Mouse (Mus musculus): ENCODE measurements around the gene Ewsr1. TPM values are rescaled to one million over a fixed set of nuclear protein-coding genes. Genes with fewer than 3 reads are reported as not detected.

Gene Ewsr1
- total RNA-seq, 2 experiments from 2014 or later, result 68.9 to 74.1 TPM

DNA sequence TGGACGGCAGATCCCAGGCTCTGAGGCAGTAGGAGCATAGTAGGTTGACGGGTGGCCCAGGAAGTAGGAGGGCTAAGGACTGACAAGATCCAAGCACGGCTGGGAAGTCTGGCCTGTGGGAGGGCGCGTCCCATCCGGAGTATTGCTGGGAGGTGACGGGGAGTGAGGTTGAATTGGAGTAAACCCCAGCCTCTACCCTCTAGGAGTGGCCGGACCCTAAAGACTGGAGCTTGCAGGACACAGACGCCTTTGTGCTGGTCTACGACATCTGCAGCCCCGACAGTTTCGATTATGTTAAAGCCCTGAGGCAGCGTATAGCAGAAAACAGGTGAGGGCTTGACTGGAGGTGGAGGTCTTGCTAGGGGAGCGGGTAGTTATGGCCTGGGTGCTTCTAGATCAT, 39.8 kb downstream of the Ewsr1 start:
- DNase-seq (ENCODE audit: low spot score), result no peak

GRCm38 (mm10) chr11:5058783-5059182, 40.3 kb downstream of the Ewsr1 start:
- no peak for DNase-seq (ENCODE audit: low spot score)

- no peak for DNase-seq (ENCODE audit: low spot score)
These were observed 41.0 kb downstream of the Ewsr1 start, which contains the start of gene Rasl10a for GRCm38 (mm10) chr11:5057856-5058641. Gene Rasl10a, plus strand, starts transcription at chr11:5058128.

- DNase-seq (ENCODE audit: low spot score), result no peak
These were observed 41.6 kb downstream of the Ewsr1 start for GRCm38 (mm10) chr11:5057541-5057855.

GRCm38 (mm10) chr11:5057064-5057463, 42.0 kb downstream of the Ewsr1 start:
- DNase-seq (ENCODE audit: low spot score), result no peak

DNA sequence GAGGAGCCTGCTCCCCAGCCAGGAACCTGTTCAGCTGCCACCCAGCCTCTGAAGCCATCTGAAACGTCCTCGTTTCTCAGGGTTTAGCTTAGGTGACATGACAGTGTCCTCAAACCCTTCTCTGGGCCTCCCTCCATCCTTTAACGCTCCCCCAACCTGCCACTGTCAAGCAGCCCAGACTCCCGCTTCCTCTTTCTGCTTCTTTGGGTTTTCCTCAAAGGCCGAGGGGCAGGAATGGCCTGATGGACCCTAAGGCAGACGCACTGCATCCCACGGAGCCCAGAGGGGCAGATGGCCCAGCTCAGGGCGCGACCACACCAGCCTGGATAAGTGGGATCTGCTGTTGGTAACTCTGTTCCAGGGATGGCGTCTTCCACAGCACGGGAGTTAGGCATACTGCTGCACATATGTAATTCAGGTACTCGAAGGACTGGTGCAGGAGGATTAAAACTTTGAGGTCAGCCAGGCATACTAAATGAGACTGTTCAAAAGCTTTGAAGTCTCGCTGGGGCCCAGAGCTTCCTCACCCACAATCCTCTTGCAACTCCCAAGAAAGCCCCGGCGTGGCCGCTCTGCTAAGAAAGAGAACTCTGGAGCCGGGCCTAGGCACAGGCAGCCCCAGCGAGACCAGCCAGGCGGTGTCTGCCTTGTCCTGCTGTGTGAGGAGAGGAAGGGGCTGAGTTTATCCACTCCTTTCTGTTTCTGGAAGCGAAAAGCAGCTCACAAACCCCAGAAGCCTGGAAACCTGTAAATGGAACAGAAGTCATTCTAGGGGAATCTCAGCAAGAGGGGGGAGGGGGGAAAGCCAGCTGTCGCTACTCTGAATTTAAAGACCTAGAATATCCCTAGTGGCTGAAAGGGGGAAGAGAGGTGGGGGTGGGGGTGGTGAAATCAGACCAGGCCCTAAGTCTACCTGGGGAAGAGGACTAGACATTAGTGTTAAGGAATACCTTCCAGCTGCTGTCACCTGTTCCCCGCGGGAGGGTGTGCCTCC, 42.8 kb downstream of the Ewsr1 start:
- DNase-seq (ENCODE audit: low spot score), result no peak

GRCm38 (mm10) chr11:5054874-5055273, 44.2 kb downstream of the Ewsr1 start:
- no peak for DNase-seq (ENCODE audit: low spot score)

DNA sequence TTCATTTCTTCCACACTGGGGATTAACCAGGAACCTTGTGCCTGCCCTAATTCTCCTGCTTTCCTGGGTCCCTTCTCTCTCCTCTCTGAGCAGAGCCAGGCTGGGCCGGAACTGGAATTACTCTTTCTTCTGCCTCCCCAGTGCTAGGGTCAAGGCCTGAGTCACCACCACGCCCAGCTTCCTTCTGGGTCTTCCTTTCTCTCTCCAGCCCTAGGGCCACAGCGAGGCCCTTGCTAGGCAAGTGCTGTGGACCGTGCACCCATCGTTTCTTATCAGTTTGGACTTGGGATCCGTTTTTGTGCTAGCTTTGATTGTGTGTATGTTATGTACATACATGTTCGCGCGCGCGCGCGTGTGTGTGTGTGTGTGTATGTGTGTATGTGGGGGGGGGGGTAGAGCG, 44.9 kb downstream of the Ewsr1 start:
- DNase-seq (ENCODE audit: low spot score), result no peak

- no peak for DNase-seq (ENCODE audit: low spot score)
These were observed 46.7 kb downstream of the Ewsr1 start for GRCm38 (mm10) chr11:5052200-5052854.

- no peak for DNase-seq (ENCODE audit: low spot score)
These were observed 47.4 kb downstream of the Ewsr1 start for GRCm38 (mm10) chr11:5051629-5052028.

- DNase-seq (ENCODE audit: low spot score), result no peak
These were observed 52.6 kb downstream of the Ewsr1 start for GRCm38 (mm10) chr11:5046321-5046926.

- DNase-seq (ENCODE audit: low spot score), result no peak
These were observed 56.3 kb downstream of the Ewsr1 start for GRCm38 (mm10) chr11:5042645-5043381.

- DNase-seq (ENCODE audit: low spot score), result no peak
These were observed 57.8 kb downstream of the Ewsr1 start for GRCm38 (mm10) chr11:5041144-5041780.

DNA sequence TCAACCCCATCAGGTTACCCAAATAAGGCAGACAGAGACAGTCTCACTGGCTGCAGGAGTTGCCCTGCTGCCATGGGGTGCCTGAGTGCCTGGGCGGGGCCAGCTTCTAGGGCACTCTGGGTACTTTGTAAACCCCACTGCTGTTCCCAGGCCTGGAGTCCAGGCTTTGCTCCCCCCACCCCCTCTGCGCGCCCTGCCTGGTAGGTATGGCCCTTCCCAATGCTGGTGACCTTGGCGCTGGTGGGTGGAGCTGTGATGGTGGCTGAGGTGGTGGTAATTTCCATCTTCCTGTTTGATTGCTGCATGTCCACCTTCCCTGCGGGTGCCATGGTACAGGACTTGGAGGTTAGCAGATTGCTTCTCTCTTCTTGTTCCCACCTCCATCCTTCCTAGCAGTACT, 58.5 kb downstream of the Ewsr1 start:
- DNase-seq (ENCODE audit: low spot score), result no peak

GRCm38 (mm10) chr11:5037146-5037854, 61.8 kb downstream of the Ewsr1 start:
- DNase-seq (ENCODE audit: low spot score), result peak; percentile 55

- DNase-seq (ENCODE audit: low spot score), result no peak
These were observed 63.6 kb downstream of the Ewsr1 start for GRCm38 (mm10) chr11:5035421-5035820.

GRCm38 (mm10) chr11:5033136-5033535, 65.9 kb downstream of the Ewsr1 start:
- DNase-seq (ENCODE audit: low spot score), result peak; percentile 62

- no peak for DNase-seq (ENCODE audit: low spot score)
These were observed 66.4 kb downstream of the Ewsr1 start for GRCm38 (mm10) chr11:5032706-5033105.

GRCm38 (mm10) chr11:5028228-5028627, 70.8 kb downstream of the Ewsr1 start:
- DNase-seq (ENCODE audit: low spot score), result no peak

DNA sequence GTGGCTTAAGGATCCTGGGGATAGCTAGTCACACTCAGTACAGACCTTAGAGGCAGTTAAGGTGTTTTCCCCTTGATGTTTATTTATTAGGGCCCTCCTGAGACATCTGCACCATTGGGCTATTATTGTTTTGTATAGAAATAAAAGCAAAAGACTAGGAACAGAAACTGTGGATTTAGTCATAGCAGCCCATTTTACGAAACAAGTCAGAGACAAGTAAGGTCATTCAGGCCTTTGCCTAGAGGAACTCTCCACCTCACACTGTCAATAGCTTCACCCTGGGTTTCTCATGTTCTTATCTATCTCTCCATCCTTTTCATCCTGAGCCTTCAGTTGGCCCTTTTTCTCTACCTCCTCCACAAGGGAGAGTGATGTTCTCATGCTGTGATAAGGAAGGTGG, 74.0 kb downstream of the Ewsr1 start:
- DNase-seq (ENCODE audit: low spot score), result no peak

All from gastrocnemius, adult 18-20 months (tissue).